In genomic region chr13:81709805-81710204, GRCm38 (mm10) we compare ENCODE assay signal across 11 mouse cellular contexts. TPM values are rescaled to one million over a fixed set of nuclear protein-coding genes. Genes with fewer than 3 reads are reported as not detected.
DNase-seq lines count a peak whose midpoint lies in the region; ATAC-seq and TF ChIP-seq lines count a peak whose summit lies in the region.
"Had no signal": no experiment of that assay in that cellular context is flagged by ENCODE, and none has a peak within 500 bp of the region (broad histone marks: within the 10 kb centered on the region; RNA-seq: fewer than 3 reads in every experiment).

No protein-coding gene starts in this region.

- no peaks in the 10 kb centered on the region for H3K27me3 ChIP-seq in heart, embryonic 16.5 days (ENCODE audit: control insufficient read depth, insufficient read depth, low read length)
- no peaks in the 10 kb centered on the region for H3K27me3 ChIP-seq in embryonic facial prominence, embryonic 10.5 days (replicated peaks; ENCODE audit: low read depth, poor library complexity, severe bottlenecking)
- H3K27me3 ChIP-seq in intestine, embryonic 14.5 days (replicated peaks; ENCODE audit: control insufficient read depth, insufficient read depth, low read length) = no peaks in the 10 kb centered on the region
- no peaks in the 10 kb centered on the region for H3K27me3 ChIP-seq in midbrain, postnatal 0 days (ENCODE audit: insufficient read depth, low read length)

- WGBS in heart, embryonic 16.5 days = 31% methylated on average over 4 of the region's 4 CpGs
- WGBS in embryonic facial prominence, embryonic 10.5 days = 48% methylated on average over 4 of the region's 4 CpGs
- 41% methylated on average over 4 of the region's 4 CpGs for WGBS in intestine, embryonic 14.5 days
- WGBS in midbrain, postnatal 0 days = 17% methylated on average over 4 of the region's 4 CpGs

- no peaks in the 10 kb centered on the region for H3K9me3 ChIP-seq in heart, embryonic 16.5 days (replicated peaks; ENCODE audit: control insufficient read depth, low read length)
- no peaks in the 10 kb centered on the region for H3K9me3 ChIP-seq in embryonic facial prominence, embryonic 10.5 days
- no peaks in the 10 kb centered on the region for H3K9me3 ChIP-seq in intestine, embryonic 14.5 days (ENCODE audit: control insufficient read depth, low read length)
- H3K9me3 ChIP-seq in midbrain, postnatal 0 days (ENCODE audit: low read length) = no peaks in the 10 kb centered on the region

- no peak for ATAC-seq in heart, embryonic 16.5 days (replicated peaks; ENCODE audit: extremely low read depth, insufficient read depth, low FRiP score)
- no peak for ATAC-seq in intestine, embryonic 14.5 days (replicated peaks; ENCODE audit: low FRiP score, low TSS enrichment, low read depth)
- ATAC-seq in midbrain, postnatal 0 days (ENCODE audit: low FRiP score) = no peak

- peak overlapping the region; percentile 99 for H3K4me2 ChIP-seq in heart, embryonic 16.5 days (ENCODE audit: low read depth, low read length)
- peak overlapping the region; percentile 64 for H3K4me2 ChIP-seq in intestine, embryonic 14.5 days (ENCODE audit: low read length)
- H3K4me2 ChIP-seq in midbrain, postnatal 0 days (ENCODE audit: low read depth, low read length, poor library complexity, severe bottlenecking) = peak overlapping the region; percentile 89

- TF ChIP-seq CTCF in midbrain, postnatal 0 days (IDR thresholded peaks at IDR 0.05) = no peak

- peaks cover 15% of the 10 kb centered on the region for H3K4me1 ChIP-seq in heart, embryonic 16.5 days (ENCODE audit: control insufficient read depth, insufficient read depth, low read length)
- peaks cover 25% of the 10 kb centered on the region for H3K4me1 ChIP-seq in embryonic facial prominence, embryonic 10.5 days
- peaks cover 9% of the 10 kb centered on the region; the same call in 1 of the 2 replicates for H3K4me1 ChIP-seq in intestine, embryonic 14.5 days (replicated peaks; ENCODE audit: control insufficient read depth, insufficient read depth, low read length)
- no peaks in the 10 kb centered on the region; the same call in none of the 2 replicates for H3K4me1 ChIP-seq in midbrain, postnatal 0 days (ENCODE audit: insufficient read depth, low read length)

- peak overlapping the region; percentile 95 for H3K4me3 ChIP-seq in heart, embryonic 16.5 days (ENCODE audit: low read length)
- H3K4me3 ChIP-seq in embryonic facial prominence, embryonic 10.5 days = peak overlapping the region; percentile 84
- H3K4me3 ChIP-seq in intestine, embryonic 14.5 days (ENCODE audit: low read depth, low read length) = peak overlapping the region; percentile 61
- H3K4me3 ChIP-seq in midbrain, postnatal 0 days (ENCODE audit: low read depth, low read length) = peak overlapping the region; percentile 88

- no peak for DNase-seq in heart, adult 11 months
- no peak for DNase-seq in embryonic facial prominence, embryonic 10.5 days (ENCODE audit: low spot score)
- no peak for DNase-seq in intestine, embryonic 14.5 days (ENCODE audit: low spot score)
- DNase-seq in midbrain, postnatal 0 days (ENCODE audit: low spot score) = no peak
- no peak for DNase-seq in ovary, adult 18-20 months (ENCODE audit: low spot score)
- no peak for DNase-seq in embryo, embryonic 10.5 days (ENCODE audit: low spot score)
- DNase-seq in layer of hippocampus, postnatal 14 days (ENCODE audit: low spot score in 2 of 2) = no peak
- DNase-seq: cerebellum, postnatal 25 days; layer of hippocampus, postnatal 36 days; right cerebral cortex, postnatal 14 days had no signal

- no peaks in the 10 kb centered on the region for H3K36me3 ChIP-seq in heart, embryonic 16.5 days (ENCODE audit: control insufficient read depth, insufficient read depth)
- peaks cover 3% of the 10 kb centered on the region; the same call in 1 of the 2 replicates for H3K36me3 ChIP-seq in embryonic facial prominence, embryonic 10.5 days (replicated peaks)
- H3K36me3 ChIP-seq in intestine, embryonic 14.5 days (ENCODE audit: control insufficient read depth, insufficient read depth, low read length) = no peaks in the 10 kb centered on the region
- no peaks in the 10 kb centered on the region for H3K36me3 ChIP-seq in midbrain, postnatal 0 days (ENCODE audit: insufficient read depth, low read length)

- peak overlapping the region; percentile 86 for H3K9ac ChIP-seq in heart, embryonic 16.5 days (ENCODE audit: low read length)
- H3K9ac ChIP-seq in intestine, embryonic 14.5 days (ENCODE audit: low read length) = peak overlapping the region; percentile 61; the same call in 1 of the 2 replicates
- H3K9ac ChIP-seq in midbrain, postnatal 0 days (replicated peaks; ENCODE audit: low read length, poor library complexity, severe bottlenecking) = no peak overlapping the region

- H3K27ac ChIP-seq in heart, embryonic 16.5 days (ENCODE audit: low read length) = no peak overlapping the region
- H3K27ac ChIP-seq in embryonic facial prominence, embryonic 10.5 days (replicated peaks) = peak overlapping the region; percentile 89; the same call in 1 of the 2 replicates
- no peak overlapping the region for H3K27ac ChIP-seq in intestine, embryonic 14.5 days (ENCODE audit: low read depth)
- no peak overlapping the region for H3K27ac ChIP-seq in midbrain, postnatal 0 days (ENCODE audit: low read depth, low read length)

RNA-seq across cellular contexts. Expression of gene Polr3g, which starts 1.0 kb away (rescaled TPM):
- 14.1 and 14.9 TPM in 2 replicates for polyA plus RNA-seq in heart, embryonic 16.5 days (2015; fragmentation: Nextera tagmentation; extraction: Ambion mirVana)
- 20.1 and 24.7 TPM in 2 replicates for polyA plus RNA-seq in embryonic facial prominence, embryonic 10.5 days (2016; fragmentation: Nextera tagmentation; extraction: Ambion mirVana)
- 16.1 and 18.1 TPM in 2 replicates for polyA plus RNA-seq in intestine, embryonic 14.5 days (2014; fragmentation: Nextera tagmentation; extraction: Ambion mirVana)
- 3.0 and 9.6 TPM in 2 replicates for total RNA-seq in midbrain, postnatal 0 days (2014; rRNA removed)
- 3.2 and 3.9 TPM in 2 replicates for polyA plus RNA-seq in midbrain, postnatal 0 days (2015; fragmentation: Nextera tagmentation; extraction: Ambion mirVana)
- total RNA-seq in layer of hippocampus, postnatal 14 days (2021) = 1 to 10 TPM; 3.6 to 4.7 TPM

RNA-seq across cellular contexts. Expression of gene Mblac2, which starts 1.3 kb away (rescaled TPM):
- polyA plus RNA-seq in heart, embryonic 16.5 days (2015; fragmentation: Nextera tagmentation; extraction: Ambion mirVana) = 8.5 and 9.3 TPM in 2 replicates
- 3.6 and 4.3 TPM in 2 replicates for polyA plus RNA-seq in embryonic facial prominence, embryonic 10.5 days (2016; fragmentation: Nextera tagmentation; extraction: Ambion mirVana)
- polyA plus RNA-seq in intestine, embryonic 14.5 days (2014; fragmentation: Nextera tagmentation; extraction: Ambion mirVana) = 7.3 and 9.4 TPM in 2 replicates
- total RNA-seq in midbrain, postnatal 0 days (2014; rRNA removed) = 35.1 and 36.0 TPM in 2 replicates
- 63.9 and 67.0 TPM in 2 replicates for polyA plus RNA-seq in midbrain, postnatal 0 days (2015; fragmentation: Nextera tagmentation; extraction: Ambion mirVana)
- total RNA-seq in layer of hippocampus, postnatal 14 days (2021) = 10 to 100 TPM; 28.4 to 29.2 TPM

RNA-seq across cellular contexts. Expression of gene Lysmd3, which starts 52.3 kb away (rescaled TPM):
- polyA plus RNA-seq in heart, embryonic 16.5 days (2015; fragmentation: Nextera tagmentation; extraction: Ambion mirVana) = 20.4 and 21.1 TPM in 2 replicates
- 20.7 and 21.1 TPM in 2 replicates for polyA plus RNA-seq in embryonic facial prominence, embryonic 10.5 days (2016; fragmentation: Nextera tagmentation; extraction: Ambion mirVana)
- polyA plus RNA-seq in intestine, embryonic 14.5 days (2014; fragmentation: Nextera tagmentation; extraction: Ambion mirVana) = 25.0 and 28.7 TPM in 2 replicates
- total RNA-seq in midbrain, postnatal 0 days (2014; rRNA removed) = 15.6 and 27.1 TPM in 2 replicates
- 11.2 and 13.7 TPM in 2 replicates for polyA plus RNA-seq in midbrain, postnatal 0 days (2015; fragmentation: Nextera tagmentation; extraction: Ambion mirVana)
- total RNA-seq in layer of hippocampus, postnatal 14 days (2021) = 10 to 100 TPM; 10.9 to 14.2 TPM
